Mouse (Mus musculus) 3134 (cell line): ENCODE measurements around the gene Olfr951.

Experiments used
- DNase-seq: peaks from one replicate; pipeline ENCODE4 v3.0.0-alpha.2; 2011; ENCODE audit warnings: low spot score; ENCODE audit not compliant: insufficient read length; ENCODE audit errors: extremely low read depth

Gene Olfr951

GRCm38 (mm10) chr9:39387110-39387509, at the start of gene Olfr951:
Gene Olfr951, plus strand, starts transcription at chr9:39387410.
- no peak for DNase-seq

- DNase-seq = no peak
These were observed 39.8 kb downstream of the Olfr951 start, which contains the start of gene Olfr952 for GRCm38 (mm10) chr9:39427048-39427447. Gene Olfr952, minus strand, starts transcription at chr9:39427148.
